Mouse (Mus musculus): ENCODE results near the gene Gm2897. TPM values are rescaled to one million over a fixed set of nuclear protein-coding genes. Genes with fewer than 3 reads are reported as not detected.
"Not testable (repeated sequence)": the region's sequence is repeated elsewhere in the genome, so short reads cannot be mapped to it uniquely, and the experiment has no call there.

The Gm2897 gene
- polyA plus RNA-seq (2016; fragmentation: Nextera tagmentation; extraction: Ambion mirVana): 6.1 and 7.1 TPM in 2 replicates

DNA sequence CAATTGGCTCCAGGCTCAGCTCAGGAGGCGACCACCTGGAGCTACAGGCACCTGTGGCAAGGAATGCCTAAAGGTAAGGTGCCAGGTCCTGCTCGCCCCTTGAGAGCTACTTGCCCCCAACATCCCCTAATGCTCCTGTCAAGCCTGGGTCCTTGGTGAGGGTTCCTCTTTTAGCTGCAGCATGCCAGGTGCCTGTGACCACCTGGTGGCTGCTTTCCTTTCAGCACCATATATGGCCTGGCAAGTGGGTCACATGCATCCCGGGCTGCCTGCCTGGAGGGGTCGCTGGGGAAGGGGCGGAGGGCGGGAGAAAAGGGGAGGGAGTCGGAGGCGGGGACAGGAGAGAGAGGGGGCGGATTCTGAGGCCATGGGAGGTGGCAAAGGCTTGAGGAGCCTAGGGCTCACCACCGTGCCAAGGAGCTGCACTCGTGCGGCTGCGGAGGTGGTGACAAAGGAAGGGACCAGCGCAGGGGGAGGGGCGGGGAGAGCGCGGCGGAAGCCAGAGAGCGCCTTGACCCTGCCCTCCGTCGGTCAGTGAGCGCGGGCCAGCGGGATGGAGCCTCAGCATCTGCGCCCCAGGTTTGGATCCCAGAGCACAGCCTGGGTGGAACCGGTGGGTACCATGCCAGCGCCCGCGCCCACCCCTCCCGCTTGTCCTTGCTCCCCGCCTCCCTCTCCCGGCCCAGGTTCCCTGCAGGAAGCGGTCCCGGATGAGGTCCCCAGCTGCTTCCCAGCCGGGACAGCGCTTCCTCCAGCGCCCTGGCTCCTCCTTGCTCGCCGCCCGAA, at the start of gene Gm2897:
Gene Gm2897 (plus strand): TSS at position 559 of the 786 bp plus-strand sequence.
- H3K4me1 ChIP-seq; H3K27ac ChIP-seq (replicated peaks); H3K36me3 ChIP-seq; H3K27me3 ChIP-seq; H3K9me3 ChIP-seq: not testable (repeated sequence)
- Histone ChIP-seq H3K4me2 (replicated peaks) (peak within 1 kb of the TSS; percentile 64), H3K9ac (replicated peaks) (peak within 1 kb of the TSS; percentile 62), H3K4me3 (peak within 1 kb of the TSS; percentile 55)
- WGBS: 3% methylated on average over 31 of the region's 40 CpGs
- peak; percentile 83; the same call in 1 of the 2 replicates for ATAC-seq (ENCODE audit: low FRiP score, low read depth)

DNA sequence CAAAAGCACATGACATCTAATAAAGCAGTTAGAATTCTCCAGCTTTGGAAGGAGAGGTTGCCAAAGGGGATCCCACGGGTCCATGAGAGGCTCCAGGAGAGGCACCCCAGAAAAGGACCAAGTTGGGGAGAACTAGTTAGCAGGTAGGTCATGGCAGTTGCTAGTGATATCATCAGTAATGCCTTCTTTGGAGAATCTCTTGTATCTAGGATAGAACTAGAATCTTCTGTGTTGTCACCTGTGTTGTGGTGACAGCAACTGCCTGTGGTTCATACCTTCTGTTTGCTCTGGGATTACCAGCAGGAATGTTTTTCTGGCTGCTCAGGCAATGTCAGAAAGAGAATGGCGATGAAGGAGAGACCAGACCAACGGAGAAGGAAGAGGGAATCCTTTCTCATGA, 19.4 kb upstream of the Gm2897 start, which contains the start of gene Gm2888:
Gene Gm2888 (plus strand): TSS at position 301 of the 400 bp plus-strand sequence.
- H3K9me3 ChIP-seq; H3K4me1 ChIP-seq; ATAC-seq (ENCODE audit: low FRiP score, low read depth); H3K36me3 ChIP-seq; H3K4me3 ChIP-seq; H3K27ac ChIP-seq (replicated peaks); H3K4me2 ChIP-seq (replicated peaks); H3K27me3 ChIP-seq; H3K9ac ChIP-seq (replicated peaks): not testable (repeated sequence)
- WGBS: 89% methylated on average over 3 of the region's 3 CpGs

DNA sequence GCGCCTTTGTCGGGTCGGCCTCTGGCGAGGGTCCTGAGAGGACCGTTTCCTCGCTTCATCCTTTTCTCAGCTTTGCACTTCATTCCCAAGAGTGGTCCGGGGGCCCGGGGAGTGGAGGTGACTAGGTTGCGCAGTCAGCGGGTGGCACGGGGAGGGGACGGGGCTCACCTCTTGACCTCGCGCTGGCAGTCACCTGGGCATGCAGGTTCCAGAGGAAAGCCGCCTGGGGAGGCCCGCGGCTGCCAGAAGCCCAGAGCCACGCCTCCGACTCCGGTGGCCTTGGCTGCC, 372 bp downstream of the Gm2897 start:
- WGBS: 3% methylated on average over 17 of the region's 20 CpGs
- H3K4me1 ChIP-seq; H3K36me3 ChIP-seq; H3K27me3 ChIP-seq; H3K9me3 ChIP-seq; ATAC-seq (ENCODE audit: low FRiP score, low read depth); H3K27ac ChIP-seq (replicated peaks): not testable (repeated sequence)
- Histone ChIP-seq H3K4me2 (replicated peaks) (peak overlapping the region; percentile 64), H3K9ac (replicated peaks) (peak overlapping the region; percentile 62), H3K4me3 (peak overlapping the region; percentile 55)

DNA sequence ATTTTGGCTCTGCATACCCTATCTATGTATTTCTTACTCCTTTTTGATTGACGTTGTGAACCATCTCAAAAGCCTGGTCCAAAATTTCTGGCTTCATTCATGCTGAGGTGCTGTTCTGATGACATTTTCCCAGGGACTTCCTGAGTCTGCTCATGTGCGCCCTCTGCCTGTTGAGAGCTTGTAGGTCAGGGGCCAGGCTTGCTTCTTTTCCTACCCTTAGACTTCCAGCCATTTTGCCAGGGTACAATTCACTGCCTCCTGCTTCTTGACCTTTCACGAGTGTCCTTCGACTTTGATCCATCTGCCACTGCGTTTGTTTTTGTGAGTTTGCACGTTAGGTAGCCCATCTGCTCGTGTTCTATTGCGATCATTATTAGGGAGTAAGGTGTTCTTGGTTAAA, 1.0 kb downstream of the Gm2897 start:
- not testable (repeated sequence) for H3K27ac ChIP-seq (replicated peaks); H3K9me3 ChIP-seq; ATAC-seq (ENCODE audit: low FRiP score, low read depth); H3K4me3 ChIP-seq; H3K27me3 ChIP-seq; H3K9ac ChIP-seq (replicated peaks); H3K4me1 ChIP-seq; H3K4me2 ChIP-seq (replicated peaks); H3K36me3 ChIP-seq
- WGBS: 5% methylated on average over 7 of the region's 8 CpGs

DNA sequence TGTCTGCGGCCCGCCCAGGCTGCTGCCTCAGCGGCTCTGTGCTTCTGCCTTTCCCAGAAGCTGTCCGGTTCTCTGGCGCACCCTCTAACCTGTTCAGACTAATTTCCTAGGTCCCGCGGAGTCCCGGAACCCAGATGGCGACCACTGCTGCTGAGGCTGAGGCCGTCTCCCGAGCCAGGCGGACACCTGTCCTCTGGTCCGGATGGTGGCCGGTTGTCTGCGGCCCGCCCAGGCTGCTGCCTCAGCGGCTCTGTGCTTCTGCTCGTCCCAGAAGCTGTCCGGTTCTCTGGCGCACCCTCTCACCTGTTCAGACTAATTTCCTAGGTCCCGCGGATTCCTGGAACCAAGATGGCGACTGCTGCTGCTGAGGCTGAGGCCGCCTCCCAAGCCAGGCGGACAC, 67.0 kb downstream of the Gm2897 start:
- not testable (repeated sequence) for ATAC-seq (ENCODE audit: low FRiP score, low read depth)

More for the DNA sequence above, 67.0 kb downstream of the Gm2897 start:
- H3K4me2 ChIP-seq (replicated peaks); H3K27ac ChIP-seq (replicated peaks); H3K4me3 ChIP-seq; H3K9ac ChIP-seq (replicated peaks); H3K36me3 ChIP-seq; H3K27me3 ChIP-seq; H3K4me1 ChIP-seq; H3K9me3 ChIP-seq: not testable (repeated sequence)
- 89% methylated on average over 22 of the region's 25 CpGs for WGBS

Other genes starting within 250 kb of the Gm2897 start
- not detected in 2 replicates for gene Gm2888, start 19.3 kb upstream of the Gm2897 start, polyA plus RNA-seq (2016; fragmentation: Nextera tagmentation; extraction: Ambion mirVana)
- not detected in 2 replicates for gene Gm10340, start 84.7 kb downstream of the Gm2897 start, polyA plus RNA-seq (2016; fragmentation: Nextera tagmentation; extraction: Ambion mirVana)
- gene Gm5795, start 139.0 kb downstream of the Gm2897 start, polyA plus RNA-seq (2016; fragmentation: Nextera tagmentation; extraction: Ambion mirVana): 0.31 TPM in 1 of 2 replicates, not detected in the other
- gene D830030K20Rik, start 159.2 kb downstream of the Gm2897 start, polyA plus RNA-seq (2016; fragmentation: Nextera tagmentation; extraction: Ambion mirVana): 11.5 and 11.8 TPM in 2 replicates